Mouse (Mus musculus) intestine, embryonic 15.5 days (tissue): Measurements from ENCODE around the gene BC030870. TPM values are rescaled to one million over a fixed set of nuclear protein-coding genes. Genes with fewer than 3 reads are reported as not detected.

ENCODE experiments used
- polyA plus RNA-seq: library from polyadenylated mRNA; unstranded; fragments of >200 nt; fragmentation: Nextera tagmentation; extraction: Ambion mirVana; gene quantifications from 2 replicates; pipeline ENCODE4 v1.2.1, GENCODE M21; 2015

Gene BC030870
- polyA plus RNA-seq, 1 experiment from 2014 or later: 32.3 TPM

Other genes with a start within 250 kb of the BC030870 start
- 46.0 and 50.8 TPM in 2 replicates for gene Tmem192, start 182.4 kb downstream of the BC030870 start, polyA plus RNA-seq
- gene Trim75, start 141.7 kb downstream of the BC030870 start, polyA plus RNA-seq: not detected in 2 replicates
- gene Trim61, start 111.0 kb downstream of the BC030870 start, polyA plus RNA-seq: not detected in 2 replicates
- gene Trim60, start 111.0 kb downstream of the BC030870 start, polyA plus RNA-seq: not detected in 2 replicates
- gene Apela, start 92.2 kb downstream of the BC030870 start, polyA plus RNA-seq: 3.6 and 6.9 TPM in 2 replicates
- not detected in 2 replicates for gene Gm10663, start 54.5 kb downstream of the BC030870 start, polyA plus RNA-seq